Comparison of ENCODE assay signal across 26 mouse cellular contexts in the genomic region with DNA sequence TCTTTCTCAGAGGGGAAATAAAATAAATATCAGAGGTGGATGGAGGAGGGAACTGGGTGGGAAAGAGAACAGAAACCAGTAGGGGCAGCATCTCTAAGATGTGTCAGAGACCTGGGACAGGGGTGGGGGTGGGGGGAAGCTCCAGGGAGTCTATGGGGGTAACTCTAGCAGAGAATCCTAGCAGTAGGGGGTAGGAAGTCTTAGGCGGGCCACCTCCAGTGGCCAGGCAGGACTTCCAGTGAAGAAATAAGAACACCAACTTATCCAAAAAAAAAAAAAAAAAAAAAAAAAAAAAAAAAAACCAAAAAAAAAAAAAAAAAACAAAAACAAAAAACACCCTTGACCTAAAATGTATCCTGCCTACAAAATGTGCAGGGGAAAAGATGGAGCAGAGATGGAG. TPM values are rescaled to one million over a fixed set of nuclear protein-coding genes. Genes with fewer than 3 reads are reported as not detected.
A peak's percentile ranks its signal among the peaks of the same experiment; 100 is the strongest.
DNase-seq lines count a peak whose midpoint lies in the region; ATAC-seq and TF ChIP-seq lines count a peak whose summit lies in the region.
"Had no signal": no experiment of that assay in that cellular context is flagged by ENCODE, and none has a peak within 500 bp of the region (broad histone marks: within the 10 kb centered on the region; RNA-seq: fewer than 3 reads in every experiment).

No protein-coding gene starts in this region.

- no peak for TF ChIP-seq EP300 in CH12.LX (IDR thresholded peaks at IDR 0.05; ENCODE audit: low read length)

- H3K9ac ChIP-seq in heart, embryonic 11.5 days (ENCODE audit: low read depth, low read length), result no peak overlapping the region
- no peak overlapping the region for H3K9ac ChIP-seq in intestine, embryonic 14.5 days (ENCODE audit: low read length)
- no peak overlapping the region for H3K9ac ChIP-seq in intestine, postnatal 0 days (ENCODE audit: low read depth, low read length)
- H3K9ac ChIP-seq in CH12.LX (ENCODE audit: insufficient read depth, low read depth), result no peak overlapping the region
- no peak overlapping the region for H3K9ac ChIP-seq in ES-E14 (ENCODE audit: insufficient read depth, low read depth, low read length, poor library complexity, severe bottlenecking)

- H3K36me3 ChIP-seq in heart, embryonic 11.5 days (ENCODE audit: control insufficient read depth, insufficient read depth, low read length), result no peaks in the 10 kb centered on the region
- no peaks in the 10 kb centered on the region for H3K36me3 ChIP-seq in intestine, embryonic 14.5 days (ENCODE audit: control insufficient read depth, insufficient read depth, low read length)
- no peaks in the 10 kb centered on the region for H3K36me3 ChIP-seq in intestine, postnatal 0 days (ENCODE audit: control insufficient read depth, insufficient read depth)
- no peaks in the 10 kb centered on the region for H3K36me3 ChIP-seq in CH12.LX (replicated peaks in 1 of 2; ENCODE audit: control insufficient read depth in 1 of 2, insufficient read depth in 1 of 2, low read length in 1 of 2)
- no peaks in the 10 kb centered on the region for H3K36me3 ChIP-seq in ES-E14 (ENCODE audit: control insufficient read depth, insufficient read depth, low read length, poor library complexity, severe bottlenecking)
- H3K36me3 ChIP-seq: G1E had no signal

- H3K4me2 ChIP-seq in heart, embryonic 11.5 days, result no peak overlapping the region
- H3K4me2 ChIP-seq in intestine, embryonic 14.5 days (ENCODE audit: low read length), result no peak overlapping the region
- H3K4me2 ChIP-seq in intestine, postnatal 0 days (replicated peaks; ENCODE audit: low read depth), result no peak overlapping the region
- H3K4me2 ChIP-seq in CH12.LX (ENCODE audit: insufficient read depth, low read depth, poor library complexity, severe bottlenecking), result peak overlapping the region; percentile 19; the same call in 1 of the 2 replicates

- TF ChIP-seq RAD21 in CH12.LX (IDR thresholded peaks at IDR 0.05; ENCODE audit: low read depth, low read length), result no peak

- no peaks in the 10 kb centered on the region for H3K79me2 ChIP-seq in CH12.LX (replicated peaks; ENCODE audit: control insufficient read depth, extremely low read depth, insufficient read depth, poor library complexity, severe bottlenecking)

- 69% methylated on average over 1 of the region's 1 CpGs for WGBS in heart, embryonic 11.5 days (ENCODE audit: insufficient replicate concordance)
- 88% methylated on average over 1 of the region's 1 CpGs for WGBS in intestine, embryonic 14.5 days
- WGBS in intestine, postnatal 0 days, result 100% methylated on average over 1 of the region's 1 CpGs

- no peak for TF ChIP-seq CTCF in intestine, postnatal 0 days (IDR thresholded peaks at IDR 0.05; ENCODE audit: low read depth)
- TF ChIP-seq CTCF in CH12.LX (conservative IDR thresholded peaks at IDR 0.05 in 1 of 2, IDR thresholded peaks at IDR 0.05 in 1 of 2; ENCODE audit: low read depth in 2 of 2, low read length in 2 of 2), result peak in 1 of 2 experiments; percentile 23; a peak in 2 of 4 replicates

- no peak for TF ChIP-seq POLR2A in CH12.LX (IDR thresholded peaks at IDR 0.05; ENCODE audit: low read depth, low read length)

- dilution Hi-C loops in CH12.LX (cut with MboI; ENCODE audit: extremely low pct_ligation_motif_present, extremely low pct_unique_long_range_greater_than_20kb, low sequenced_read_pairs), result no loop called here

- peak; percentile 73 for DNase-seq in heart, adult 11 months
- DNase-seq in intestine, embryonic 14.5 days (ENCODE audit: low spot score), result peak; percentile 20
- DNase-seq in CH12.LX (ENCODE audit: extremely low read depth) (no peak), ES-E14 (ENCODE audit: low read depth, low spot score) (no peak)
- no peak for DNase-seq in right cerebral cortex, postnatal 14 days
- DNase-seq in yolk sac, embryonic 10.5 days (ENCODE audit: low spot score), result no peak
- DNase-seq: adrenal gland, adult 2 months; adrenal gland, adult 8-10 months; adrenal gland, postnatal 10 days; adrenal gland, postnatal 14 days; adrenal gland, postnatal 25 days; adrenal gland, postnatal 36 days; B cell, adult 2 months; cerebellum, adult 11 months; cerebellum, adult 11-12 months; cerebellum, adult 18-20 months; cerebellum, adult 2 months had no signal

- H3K9me3 ChIP-seq in heart, embryonic 11.5 days (replicated peaks; ENCODE audit: control insufficient read depth, low read length), result no peaks in the 10 kb centered on the region
- H3K9me3 ChIP-seq in intestine, embryonic 14.5 days (ENCODE audit: control insufficient read depth, low read length), result no peaks in the 10 kb centered on the region
- no peaks in the 10 kb centered on the region for H3K9me3 ChIP-seq in intestine, postnatal 0 days (ENCODE audit: control insufficient read depth)
- no peaks in the 10 kb centered on the region for H3K9me3 ChIP-seq in CH12.LX (replicated peaks; ENCODE audit: low read length)
- no peaks in the 10 kb centered on the region for H3K9me3 ChIP-seq in ES-E14 (ENCODE audit: control insufficient read depth, insufficient read depth, low read depth, low read length)

- no peaks in the 10 kb centered on the region for H3K27me3 ChIP-seq in heart, embryonic 11.5 days (ENCODE audit: control insufficient read depth, insufficient read depth, low read length)
- no peaks in the 10 kb centered on the region for H3K27me3 ChIP-seq in intestine, embryonic 14.5 days (replicated peaks; ENCODE audit: control insufficient read depth, insufficient read depth, low read length)
- no peaks in the 10 kb centered on the region for H3K27me3 ChIP-seq in intestine, postnatal 0 days (replicated peaks; ENCODE audit: control insufficient read depth, insufficient read depth, low read length)
- no peaks in the 10 kb centered on the region for H3K27me3 ChIP-seq in CH12.LX (replicated peaks)
- H3K27me3 ChIP-seq: Patski had no signal

- H3K27ac ChIP-seq in heart, embryonic 11.5 days (ENCODE audit: low read depth, low read length), result no peak overlapping the region
- H3K27ac ChIP-seq in intestine, embryonic 14.5 days (ENCODE audit: low read depth), result no peak overlapping the region
- H3K27ac ChIP-seq in intestine, postnatal 0 days (ENCODE audit: low read depth, low read length), result no peak overlapping the region
- no peak overlapping the region for H3K27ac ChIP-seq in CH12.LX (ENCODE audit: insufficient read depth, low read depth)
- H3K27ac ChIP-seq in ES-E14 (ENCODE audit: insufficient read depth, low read depth, low read length, poor library complexity, severe bottlenecking), result no peak overlapping the region

- in situ Hi-C loops in CH12.LX (cut with MboI; ENCODE audit: low pct_ligation_motif_present, low pct_unique_long_range_greater_than_20kb, low sequenced_read_pairs) (no loop called here), ES-E14 (cut with MboI; ENCODE audit: low sequenced_read_pairs in 2 of 2, unreplicated experiment in 2 of 2) (no loop called here)

- H3K4me3 ChIP-seq in heart, embryonic 11.5 days (ENCODE audit: low read depth, low read length), result no peak overlapping the region
- H3K4me3 ChIP-seq in intestine, embryonic 14.5 days (ENCODE audit: low read depth, low read length), result no peak overlapping the region
- no peak overlapping the region for H3K4me3 ChIP-seq in intestine, postnatal 0 days (ENCODE audit: low read depth, low read length)
- H3K4me3 ChIP-seq in CH12.LX (replicated peaks in 1 of 3; ENCODE audit: low read depth in 2 of 3, low read length in 2 of 3, poor library complexity in 1 of 3), result no peak overlapping the region
- H3K4me3 ChIP-seq in ES-E14 (ENCODE audit: insufficient read depth in 1 of 2, low read depth in 1 of 2, low read length in 2 of 2, poor library complexity in 1 of 2, severe bottlenecking in 1 of 2), result no peak overlapping the region

- no peaks in the 10 kb centered on the region for H3K4me1 ChIP-seq in heart, embryonic 11.5 days (ENCODE audit: control insufficient read depth, insufficient read depth, low read length)
- H3K4me1 ChIP-seq in intestine, embryonic 14.5 days (replicated peaks; ENCODE audit: control insufficient read depth, insufficient read depth, low read length), result no peaks in the 10 kb centered on the region
- H3K4me1 ChIP-seq in intestine, postnatal 0 days (replicated peaks; ENCODE audit: control insufficient read depth, insufficient read depth, low read length), result no peaks in the 10 kb centered on the region
- H3K4me1 ChIP-seq in CH12.LX (ENCODE audit: control insufficient read depth in 1 of 2, insufficient read depth in 2 of 2) (peaks cover 5 to 21% of the 10 kb centered on the region in 2 experiments), ES-E14 (ENCODE audit: control insufficient read depth in 2 of 2, insufficient read depth in 2 of 2, low read length in 2 of 2, poor library complexity in 1 of 2) (no peaks in the 10 kb centered on the region)

- ATAC-seq in heart, embryonic 11.5 days (replicated peaks; ENCODE audit: insufficient number of reproducible peaks, low FRiP score, low TSS enrichment), result no peak
- no peak for ATAC-seq in intestine, embryonic 14.5 days (replicated peaks; ENCODE audit: low FRiP score, low TSS enrichment, low read depth)
- no peak for ATAC-seq in intestine, postnatal 0 days
- ATAC-seq: activated CD4-positive, CD25-positive, alpha-beta regulatory T cell, adult 4 months; CD4-positive, CD25-positive, alpha-beta regulatory T cell, adult 4 months; Patski had no signal

TF ChIP-seq in CH12.LX, 34 proteins besides CTCF, POLR2A, EP300 and RAD21 (continues in another document):
- peak; percentile 73 for TF ChIP-seq ZNF384 (IDR thresholded peaks at IDR 0.05; ENCODE audit: low read depth, low read length)
- no peak for TF ChIP-seq ZC3H11A (IDR thresholded peaks at IDR 0.05; ENCODE audit: low read depth, low read length)
- TF ChIP-seq MAZ (IDR thresholded peaks at IDR 0.05; ENCODE audit: low read depth, low read length), result no peak
- peak; percentile 41; the same call in 1 of the 2 replicates for TF ChIP-seq IRF4 (IDR thresholded peaks at IDR 0.05; ENCODE audit: low read depth, low read length)
- no peak for TF ChIP-seq ZKSCAN1 (IDR thresholded peaks at IDR 0.05; ENCODE audit: borderline replicate concordance, low read depth, low read length)

TF ChIP-seq in ES-E14, 5 proteins besides CTCF, POLR2A, EP300 and RAD21:
- TF ChIP-seq ZNF384 (IDR thresholded peaks at IDR 0.05; ENCODE audit: low read depth, low read length) (peak; percentile 77), MAFK (IDR thresholded peaks at IDR 0.05; ENCODE audit: insufficient read depth, low read depth, low read length) (no peak), CHD2 (IDR thresholded peaks at IDR 0.05; ENCODE audit: low read depth, low read length) (no peak)

RNA-seq across cellular contexts. Expression of a gene that starts 26.3 kb away (rescaled TPM):
- not detected in 2 replicates for polyA plus RNA-seq in heart, embryonic 11.5 days (2014; fragmentation: Nextera tagmentation; extraction: Ambion mirVana)
- polyA plus RNA-seq in intestine, embryonic 14.5 days (2014; fragmentation: Nextera tagmentation; extraction: Ambion mirVana), result not detected in 2 replicates
- not detected in 2 replicates for polyA plus RNA-seq in intestine, postnatal 0 days (2015; fragmentation: Nextera tagmentation; extraction: Ambion mirVana)
- total RNA-seq in CH12.LX (2012; rRNA removed) (not detected in 2 replicates), CH12.LX (2014; rRNA removed) (not detected in 2 replicates), ES-E14 (2012; rRNA removed) (not detected in 2 replicates)
- 0.29 and 0.44 TPM in 2 replicates for polyA plus RNA-seq in CH12.LX (2012; ENCODE audit: insufficient read length, low read depth)
- total RNA-seq: adrenal gland, adult 18-20 months; adrenal gland, adult 2 months; adrenal gland, adult 8-10 months; adrenal gland, postnatal 10 days; adrenal gland, postnatal 14 days; adrenal gland, postnatal 25 days; adrenal gland, postnatal 36 days; adrenal gland, postnatal 4 days; MEL had no signal
- polyA plus RNA-seq: adrenal gland, adult 2 months; cerebellum, adult 2 months; G1E; Patski had no signal

Comparison
In these comparisons a context has a peak if more than half of its experiments do, and no peak if none do; other contexts are left out.
1. DNase-seq: peak in heart, adult 11 months (single experiment) and intestine, embryonic 14.5 days (single experiment); none in CH12.LX (single experiment), ES-E14 (single experiment), right cerebral cortex, postnatal 14 days (single experiment) and yolk sac, embryonic 10.5 days (single experiment).